Mouse (Mus musculus) neural tube, embryonic 15.5 days (tissue): ENCODE measurements around the gene Stab2. TPM values are rescaled to one million over a fixed set of nuclear protein-coding genes. Genes with fewer than 3 reads are reported as not detected.

Experiments
- ATAC-seq: fragments of 200-750 bp; cut with Nextera tagmentation; 2 replicates; pipeline ENCODE4 v1.8.0; 2017; ENCODE audit warnings: mild to moderate bottlenecking, moderate TSS enrichment, moderate library complexity; ENCODE audit not compliant: low FRiP score
- H3K27ac ChIP-seq: fragments of 300-500 bp; sonication (generic); replicated peaks from 2 replicates; pipeline ENCODE4 v1.5.1; 2015; ENCODE audit warnings: mild to moderate bottlenecking, inconsistent platforms
- H3K27me3 ChIP-seq: fragments of 300-500 bp; sonication (generic); replicated peaks from 2 replicates; pipeline ENCODE4 v1.6.1; 2015; ENCODE audit warnings: inconsistent platforms
- H3K36me3 ChIP-seq: fragments of 300-500 bp; sonication (generic); 2 replicates; pipeline ENCODE4 v1.6.1; 2015; ENCODE audit warnings: inconsistent platforms
- H3K4me1 ChIP-seq: fragments of 300-500 bp; sonication (generic); 2 replicates; pipeline ENCODE4 v1.6.1; 2015; ENCODE audit warnings: inconsistent platforms
- H3K4me2 ChIP-seq: fragments of 300-500 bp; sonication (generic); 2 replicates; pipeline ENCODE4 v1.6.1; 2015; ENCODE audit warnings: inconsistent platforms, mild to moderate bottlenecking, moderate library complexity
- H3K4me3 ChIP-seq: fragments of 300-500 bp; sonication (generic); replicated peaks from 2 replicates; pipeline ENCODE4 v1.5.1; 2015; ENCODE audit warnings: mild to moderate bottlenecking, inconsistent platforms
- H3K9ac ChIP-seq: fragments of 300-500 bp; sonication (generic); replicated peaks from 2 replicates; pipeline ENCODE4 v1.6.1; 2015; ENCODE audit warnings: mild to moderate bottlenecking, inconsistent platforms
- H3K9me3 ChIP-seq: fragments of 300-500 bp; sonication (generic); replicated peaks from 2 replicates; pipeline ENCODE4 v1.6.1; 2016; ENCODE audit warnings: inconsistent platforms
- WGBS: fragments of 180-500 bp; shearing (Covaris S2); methylation state at CpG from one replicate; pipeline ENCODE4 v1.1.7; 2015; ENCODE audit warnings: mixed read lengths; 5-methylcytosine and 5-hydroxymethylcytosine counted together
- polyA plus RNA-seq: library from polyadenylated mRNA; unstranded; fragments of >200 nt; fragmentation: Nextera tagmentation; extraction: Ambion mirVana; gene quantifications from 2 replicates; pipeline ENCODE4 v1.2.1, GENCODE M21; 2015

Stab2 gene
- polyA plus RNA-seq, 1 experiment from 2014 or later = 0.33 TPM

DNA sequence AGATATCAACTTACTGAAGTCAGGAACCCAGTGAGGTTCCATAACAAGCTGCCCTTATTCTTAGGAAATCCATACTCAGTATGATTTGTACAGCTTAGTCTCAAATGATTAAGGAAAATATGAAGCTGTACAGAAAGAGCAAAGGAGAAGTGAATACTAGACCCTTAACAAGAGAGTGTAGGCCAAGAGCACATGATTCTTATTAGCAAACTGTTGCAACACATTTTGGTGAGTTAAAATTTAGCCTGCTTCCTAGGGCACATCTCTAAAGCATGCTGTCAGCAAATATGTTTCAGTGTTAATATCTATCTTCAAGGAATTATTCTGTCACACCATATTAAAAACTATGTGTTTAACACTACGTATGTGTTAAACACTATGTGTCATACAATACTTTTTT is 121.4 kb downstream of the Stab2 start:
- Histone ChIP-seq H3K9ac (no peak overlapping the region), H3K27me3 (no peaks in the 10 kb centered on the region), H3K27ac (no peak overlapping the region), H3K4me2 (no peak overlapping the region), H3K9me3 (no peaks in the 10 kb centered on the region), H3K36me3 (no peaks in the 10 kb centered on the region), H3K4me3 (no peak overlapping the region), H3K4me1 (no peaks in the 10 kb centered on the region)
- WGBS = 93% methylated on average over 1 of the region's 1 CpGs
- ATAC-seq = no peak

DNA sequence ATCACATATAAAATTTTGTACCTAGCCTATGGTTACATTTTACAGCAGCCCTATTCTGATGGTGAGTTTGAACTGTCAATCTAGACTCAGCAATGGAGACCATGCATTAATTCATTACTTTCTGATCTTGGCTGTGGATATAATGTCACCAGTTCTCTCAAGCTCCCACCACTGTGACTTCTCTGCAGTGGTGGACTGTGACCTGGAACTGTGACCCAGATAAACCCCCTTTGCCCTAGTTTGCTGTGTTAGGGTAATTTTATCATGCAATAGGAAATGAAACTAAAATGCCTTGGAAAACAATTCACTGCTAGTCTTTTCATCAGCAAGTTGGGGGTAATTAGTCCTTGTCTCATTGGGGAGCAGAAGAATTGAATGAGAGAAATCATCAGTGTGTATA is 126.4 kb downstream of the Stab2 start:
- Histone ChIP-seq H3K4me3 (no peak overlapping the region), H3K9ac (no peak overlapping the region), H3K27ac (no peak overlapping the region), H3K36me3 (no peaks in the 10 kb centered on the region), H3K27me3 (no peaks in the 10 kb centered on the region), H3K9me3 (no peaks in the 10 kb centered on the region), H3K4me1 (0 out of 2 replicates have a peak, but pooled peaks cover 4% of the 10 kb centered on the region), H3K4me2 (no peak overlapping the region)
- ATAC-seq = no peak

DNA sequence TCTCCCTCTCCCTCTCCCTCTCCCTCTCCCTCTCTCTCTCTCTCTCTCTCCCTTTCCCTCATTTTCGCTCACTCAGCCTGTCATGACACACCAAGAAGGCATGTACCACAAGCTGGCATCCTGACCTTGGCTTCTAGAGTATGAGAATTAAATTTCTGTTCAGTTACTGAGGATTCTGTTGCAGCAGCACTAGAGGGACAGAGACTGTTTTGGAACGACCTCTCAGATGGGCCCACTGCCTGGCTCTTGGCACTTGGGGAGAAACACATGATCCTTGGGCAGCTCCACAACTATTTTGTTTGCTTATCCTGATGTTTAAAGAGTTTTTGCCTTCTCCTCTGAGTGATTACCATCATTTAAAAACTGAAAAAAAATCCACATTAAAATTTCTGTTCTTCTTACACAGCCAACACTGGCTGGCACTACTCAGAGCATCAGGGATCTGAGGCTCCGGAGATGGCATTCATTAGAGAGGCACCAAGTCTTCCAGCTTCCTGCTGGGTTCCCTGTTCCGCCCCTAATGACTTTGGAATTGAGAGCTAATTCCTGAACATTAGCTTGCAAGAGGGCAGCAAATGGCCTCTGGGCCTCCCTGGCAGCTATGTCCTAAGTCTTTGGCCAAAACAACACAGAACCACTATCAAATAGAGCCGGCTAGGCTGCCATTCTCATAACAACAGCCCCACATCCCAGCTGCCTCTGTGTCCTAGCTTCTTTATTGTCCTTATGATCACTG is 127.6 kb downstream of the Stab2 start:
- Histone ChIP-seq H3K27me3 (no peaks in the 10 kb centered on the region), H3K36me3 (no peaks in the 10 kb centered on the region), H3K9me3 (no peaks in the 10 kb centered on the region), H3K4me1 (0 out of 2 replicates have a peak, but pooled peaks cover 4% of the 10 kb centered on the region), H3K27ac (no peak overlapping the region), H3K4me3 (no peak overlapping the region), H3K9ac (no peak overlapping the region), H3K4me2 (no peak overlapping the region)
- WGBS = 55% methylated on average over 5 of the region's 5 CpGs
- no peak for ATAC-seq

DNA sequence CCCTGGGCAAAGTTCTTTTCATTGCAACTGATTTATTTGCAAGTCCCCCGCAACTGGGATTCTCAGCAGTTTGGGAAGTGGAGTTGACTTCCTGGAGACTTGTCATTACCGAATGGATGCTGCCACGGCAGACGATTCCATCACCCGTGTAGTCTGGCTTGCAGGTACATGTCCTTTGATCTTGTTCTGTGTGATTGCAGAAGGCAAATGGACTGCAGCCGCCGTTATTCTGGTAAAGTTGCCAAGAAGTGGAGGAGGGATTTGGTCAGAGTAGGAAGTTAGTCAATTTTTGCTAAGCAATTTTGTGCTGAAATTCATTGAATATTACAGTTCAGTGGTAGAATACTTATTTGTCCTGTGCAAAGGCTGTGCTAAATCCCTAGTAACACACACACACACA is 129.1 kb downstream of the Stab2 start:
- Histone ChIP-seq H3K4me2 (no peak overlapping the region), H3K9ac (no peak overlapping the region), H3K4me1 (0 out of 2 replicates have a peak, but pooled peaks cover 4% of the 10 kb centered on the region), H3K27me3 (no peaks in the 10 kb centered on the region), H3K27ac (no peak overlapping the region), H3K4me3 (no peak overlapping the region), H3K36me3 (no peaks in the 10 kb centered on the region), H3K9me3 (no peaks in the 10 kb centered on the region)
- no peak for ATAC-seq
- WGBS = 84% methylated on average over 7 of the region's 7 CpGs

DNA sequence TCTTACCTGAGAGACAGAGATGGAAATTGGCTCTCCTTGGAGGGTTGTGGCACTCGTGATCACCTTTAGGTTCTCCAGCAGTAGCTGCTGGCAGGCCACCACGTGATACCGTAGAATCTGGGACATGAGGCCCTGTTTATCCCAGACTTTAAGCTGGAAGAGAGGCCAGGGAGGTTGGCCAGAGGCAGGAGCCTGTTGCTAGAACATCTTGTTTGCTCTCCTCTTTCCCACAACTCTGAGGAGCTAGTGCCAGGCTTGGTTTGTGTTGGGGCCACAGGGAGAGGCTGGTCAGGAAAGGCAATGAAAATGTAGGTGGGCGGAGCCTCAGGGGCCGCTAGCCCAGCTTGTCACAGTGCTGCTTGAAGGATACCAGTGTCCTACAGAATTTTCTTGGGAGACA is 135.2 kb downstream of the Stab2 start:
- H3K4me3 ChIP-seq = no peak overlapping the region
- no peak overlapping the region for H3K27ac ChIP-seq
- no peaks in the 10 kb centered on the region for H3K9me3 ChIP-seq
- no peak overlapping the region for H3K9ac ChIP-seq
- no peak overlapping the region for H3K4me2 ChIP-seq
- H3K27me3 ChIP-seq = no peaks in the 10 kb centered on the region
- no peaks in the 10 kb centered on the region for H3K4me1 ChIP-seq
- ATAC-seq = no peak
- WGBS = 78% methylated on average over 5 of the region's 5 CpGs
- no peaks in the 10 kb centered on the region for H3K36me3 ChIP-seq

DNA sequence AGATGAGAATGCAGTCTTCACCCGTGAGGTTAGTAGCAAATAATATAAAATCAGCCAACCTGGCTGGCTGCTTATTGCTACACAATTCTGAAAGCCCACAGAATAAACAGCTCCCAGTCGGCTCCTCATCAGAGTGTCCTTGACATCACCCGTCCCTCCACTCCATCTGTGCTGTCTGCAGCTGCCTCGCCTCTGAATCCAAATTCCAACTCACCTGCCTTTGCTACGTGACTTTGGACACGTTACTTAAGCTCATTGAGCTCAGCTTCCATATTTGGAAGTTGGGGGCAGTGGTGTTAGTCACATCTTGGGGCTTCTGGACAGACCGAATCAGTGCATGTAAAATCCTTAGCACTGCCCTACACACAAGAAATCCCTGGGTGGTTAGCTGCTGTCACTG is 135.7 kb downstream of the Stab2 start:
- Histone ChIP-seq H3K4me2 (no peak overlapping the region), H3K4me3 (no peak overlapping the region), H3K36me3 (no peaks in the 10 kb centered on the region), H3K9me3 (no peaks in the 10 kb centered on the region), H3K4me1 (no peaks in the 10 kb centered on the region), H3K27me3 (no peaks in the 10 kb centered on the region), H3K27ac (no peak overlapping the region), H3K9ac (no peak overlapping the region)
- ATAC-seq = no peak
- whole genome bisulfite sequencing = 83% methylated on average over 7 of the region's 7 CpGs

DNA sequence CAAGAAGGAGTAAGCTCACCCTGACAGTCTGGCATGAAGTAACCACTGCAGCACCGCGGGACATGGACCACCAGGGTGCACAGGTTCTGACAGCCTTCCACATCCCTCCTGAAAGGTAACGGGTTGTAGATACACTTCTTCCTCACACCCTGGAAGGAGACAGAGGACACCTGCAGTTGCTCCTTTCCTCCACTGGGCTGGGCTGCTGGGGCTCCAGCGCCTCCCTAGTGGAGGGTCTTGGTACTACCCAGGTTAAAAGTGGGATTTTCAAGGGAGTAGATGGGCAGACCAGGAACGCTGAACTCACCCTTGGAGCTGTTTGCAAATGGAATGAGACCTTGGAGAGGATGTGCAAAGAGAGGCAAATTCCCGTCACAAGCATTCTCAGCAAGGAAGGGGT is 144.4 kb downstream of the Stab2 start:
- 90% methylated on average over 6 of the region's 6 CpGs for whole genome bisulfite sequencing
- H3K9me3 ChIP-seq = no peaks in the 10 kb centered on the region
- ATAC-seq = no peak
- H3K4me2 ChIP-seq = no peak overlapping the region
- no peak overlapping the region for H3K27ac ChIP-seq
- H3K4me1 ChIP-seq = no peaks in the 10 kb centered on the region
- H3K4me3 ChIP-seq = no peak overlapping the region
- no peaks in the 10 kb centered on the region; the same call in 1 of the 2 replicates for H3K27me3 ChIP-seq
- H3K36me3 ChIP-seq = no peaks in the 10 kb centered on the region
- H3K9ac ChIP-seq = no peak overlapping the region

DNA sequence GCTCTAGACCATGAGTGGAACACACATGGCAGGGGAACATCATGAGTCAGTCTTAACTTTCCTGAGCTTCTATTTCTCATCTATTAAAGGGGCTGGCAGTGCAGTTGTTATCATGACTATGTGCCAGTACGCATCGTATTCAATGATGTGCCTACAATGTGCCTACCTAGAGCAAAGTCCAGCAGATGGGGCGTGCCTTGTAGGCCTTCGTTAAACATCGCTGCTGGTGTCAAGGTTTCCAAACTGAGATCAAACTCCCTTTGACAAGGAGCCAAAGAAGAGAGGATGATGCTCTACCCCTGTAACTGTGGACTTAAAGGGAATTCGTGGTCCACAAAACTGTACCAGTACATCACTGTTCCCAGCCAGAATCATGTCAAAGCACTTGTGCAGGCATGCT is 145.3 kb downstream of the Stab2 start:
- Histone ChIP-seq H3K36me3 (no peaks in the 10 kb centered on the region), H3K4me1 (no peaks in the 10 kb centered on the region), H3K27me3 (no peaks in the 10 kb centered on the region; the same call in 1 of the 2 replicates), H3K4me2 (no peak overlapping the region), H3K9me3 (no peaks in the 10 kb centered on the region), H3K9ac (no peak overlapping the region), H3K4me3 (no peak overlapping the region), H3K27ac (no peak overlapping the region)
- 90% methylated on average over 6 of the region's 6 CpGs for WGBS
- no peak for ATAC-seq

DNA sequence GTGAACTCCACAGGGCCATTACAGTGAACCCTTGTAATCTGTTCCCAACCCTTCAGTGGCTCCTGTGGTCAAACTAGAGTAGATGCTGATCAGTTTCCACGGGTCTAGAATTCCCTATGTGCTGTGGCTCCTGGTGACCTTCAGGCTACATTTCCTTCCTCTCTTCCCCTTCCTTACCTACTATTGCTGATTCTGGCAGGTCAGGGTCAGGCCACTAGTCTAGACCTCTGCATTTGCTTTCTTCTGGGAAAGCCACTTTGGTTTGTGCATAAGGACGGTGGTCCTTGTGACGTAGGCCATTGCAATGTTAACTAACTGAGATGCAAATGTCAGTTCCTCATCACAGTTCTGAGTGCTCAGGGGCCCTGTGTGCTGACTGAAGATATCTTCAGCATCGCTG is 147.4 kb downstream of the Stab2 start:
- H3K27ac ChIP-seq = no peak overlapping the region
- no peak for ATAC-seq
- no peaks in the 10 kb centered on the region for H3K36me3 ChIP-seq
- WGBS = 80% methylated on average over 4 of the region's 4 CpGs
- no peaks in the 10 kb centered on the region for H3K9me3 ChIP-seq
- H3K27me3 ChIP-seq = no peaks in the 10 kb centered on the region; the same call in 1 of the 2 replicates
- H3K4me3 ChIP-seq = no peak overlapping the region
- no peak overlapping the region for H3K4me2 ChIP-seq
- no peaks in the 10 kb centered on the region for H3K4me1 ChIP-seq
- no peak overlapping the region for H3K9ac ChIP-seq

DNA sequence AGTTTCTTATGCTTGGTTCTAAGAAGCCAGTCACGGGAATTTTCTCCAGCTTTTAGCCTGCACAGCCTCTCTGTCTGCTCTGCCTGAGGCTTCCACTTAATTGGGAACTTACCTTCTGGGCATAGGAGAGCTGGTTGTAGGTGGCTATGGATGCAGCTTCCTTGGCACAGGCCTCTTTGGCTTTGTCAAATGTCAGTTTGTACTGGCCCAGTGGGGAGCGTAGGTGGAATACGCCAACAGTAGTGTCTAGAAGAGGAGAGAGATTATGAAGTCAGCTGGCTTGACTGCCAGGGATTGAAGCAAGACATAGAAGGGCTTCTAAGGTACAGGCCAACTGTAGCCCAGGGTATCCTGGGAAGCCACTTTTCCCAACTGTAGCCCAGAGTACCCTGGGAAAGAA is 154.4 kb downstream of the Stab2 start:
- H3K4me2 ChIP-seq = no peak overlapping the region
- ATAC-seq = no peak
- H3K4me3 ChIP-seq = no peak overlapping the region
- H3K27ac ChIP-seq = no peak overlapping the region
- H3K36me3 ChIP-seq = no peaks in the 10 kb centered on the region
- 85% methylated on average over 3 of the region's 3 CpGs for WGBS
- H3K4me1 ChIP-seq = no peaks in the 10 kb centered on the region
- peaks cover 3% of the 10 kb centered on the region; the same call in 1 of the 2 replicates for H3K27me3 ChIP-seq
- no peak overlapping the region for H3K9ac ChIP-seq
- H3K9me3 ChIP-seq = no peaks in the 10 kb centered on the region

DNA sequence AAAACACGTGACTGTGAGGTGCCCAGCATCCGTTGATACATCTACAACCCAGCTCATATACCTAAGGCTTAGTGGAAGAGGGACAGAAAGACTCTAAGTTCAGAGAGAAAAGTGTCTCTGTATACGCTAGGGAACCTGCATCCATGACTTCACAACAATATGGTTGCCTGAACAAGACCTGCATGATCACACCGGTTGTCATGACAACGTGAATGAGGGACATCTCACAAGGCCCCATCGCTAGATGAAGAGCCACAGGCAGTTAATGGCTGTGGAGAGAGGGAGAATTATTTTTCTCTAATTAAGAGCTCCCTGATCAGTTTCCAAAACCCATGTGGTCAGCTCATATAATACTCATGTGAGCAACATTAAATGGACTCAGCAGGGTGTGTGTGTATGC is 155.7 kb downstream of the Stab2 start:
- Histone ChIP-seq H3K4me2 (no peak overlapping the region), H3K9ac (no peak overlapping the region), H3K4me1 (no peaks in the 10 kb centered on the region), H3K27ac (no peak overlapping the region), H3K27me3 (peaks cover 3% of the 10 kb centered on the region; the same call in 1 of the 2 replicates), H3K9me3 (no peaks in the 10 kb centered on the region), H3K4me3 (no peak overlapping the region), H3K36me3 (no peaks in the 10 kb centered on the region)
- ATAC-seq = no peak
- WGBS = 67% methylated on average over 6 of the region's 6 CpGs

DNA sequence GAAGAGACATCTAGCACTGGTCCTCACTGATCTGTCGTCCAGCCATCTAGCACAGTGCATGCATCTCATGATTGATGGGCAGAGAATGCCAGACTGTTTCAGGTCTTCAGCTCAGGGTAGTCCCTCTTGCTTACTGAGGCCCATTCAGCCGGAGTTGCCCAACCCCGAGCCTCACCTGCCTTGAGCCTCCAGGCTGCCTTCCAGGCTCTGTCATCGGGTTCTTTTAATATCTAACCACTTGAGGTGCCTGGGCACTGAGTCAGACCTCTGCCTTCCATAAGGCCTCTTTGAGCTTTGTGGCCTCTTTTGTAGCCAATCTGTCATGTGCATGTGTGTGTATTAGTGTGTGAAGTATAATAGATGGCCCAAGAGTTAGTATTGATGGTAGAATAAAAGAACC is 158.3 kb downstream of the Stab2 start:
- no peaks in the 10 kb centered on the region for H3K9me3 ChIP-seq
- no peak overlapping the region for H3K4me2 ChIP-seq
- H3K9ac ChIP-seq = no peak overlapping the region
- no peaks in the 10 kb centered on the region for H3K36me3 ChIP-seq
- peaks cover 3% of the 10 kb centered on the region; the same call in 1 of the 2 replicates for H3K27me3 ChIP-seq
- ATAC-seq = no peak
- no peak overlapping the region for H3K4me3 ChIP-seq
- no peaks in the 10 kb centered on the region for H3K4me1 ChIP-seq
- WGBS = 88% methylated on average over 4 of the region's 4 CpGs
- H3K27ac ChIP-seq = no peak overlapping the region
